Mouse (Mus musculus): Measurements from ENCODE around the gene Naa15. TPM values are rescaled to one million over a fixed set of nuclear protein-coding genes. Genes with fewer than 3 reads are reported as not detected.
"Not testable (repeated sequence)": the region's sequence is repeated elsewhere in the genome, so short reads cannot be mapped to it uniquely, and the experiment has no call there.

Gene Naa15
- polyA plus RNA-seq, 1 experiment from 2014 or later: 57.1 TPM

GRCm38 (mm10) chr3:51413276-51413675 is 1.7 kb upstream of the Naa15 start:
- H3K4me2 ChIP-seq (replicated peaks; ENCODE audit: low read depth, low read length): no peak overlapping the region
- H3K4me3 ChIP-seq (ENCODE audit: low read length): no peak overlapping the region
- H3K36me3 ChIP-seq (ENCODE audit: control insufficient read depth, insufficient read depth, low read length): no peaks in the 10 kb centered on the region
- H3K27ac ChIP-seq (ENCODE audit: low read depth, low read length): no peak overlapping the region
- peaks cover 14% of the 10 kb centered on the region; the same call in 1 of the 2 replicates for H3K4me1 ChIP-seq (ENCODE audit: control insufficient read depth, insufficient read depth, low read length)
- H3K9me3 ChIP-seq (ENCODE audit: control insufficient read depth, low read length): no peaks in the 10 kb centered on the region
- no peak for ATAC-seq (ENCODE audit: low FRiP score, low TSS enrichment)
- H3K27me3 ChIP-seq (ENCODE audit: control insufficient read depth, insufficient read depth, low read length): no peaks in the 10 kb centered on the region
- WGBS: 86% methylated on average over 1 of the region's 1 CpGs
- H3K9ac ChIP-seq (ENCODE audit: low read depth, low read length): no peak overlapping the region

- Histone ChIP-seq H3K4me3 (ENCODE audit: low read length) (peak overlapping the region; percentile 100), H3K9ac (ENCODE audit: low read depth, low read length) (peak overlapping the region; percentile 93), H3K27ac (ENCODE audit: low read depth, low read length) (peak overlapping the region; percentile 93), H3K4me1 (ENCODE audit: control insufficient read depth, insufficient read depth, low read length) (peaks cover 15% of the 10 kb centered on the region; the same call in 1 of the 2 replicates), H3K36me3 (ENCODE audit: control insufficient read depth, insufficient read depth, low read length) (no peaks in the 10 kb centered on the region), H3K4me2 (replicated peaks; ENCODE audit: low read depth, low read length) (peak overlapping the region; percentile 81), H3K9me3 (ENCODE audit: control insufficient read depth, low read length) (no peaks in the 10 kb centered on the region), H3K27me3 (ENCODE audit: control insufficient read depth, insufficient read depth, low read length) (no peaks in the 10 kb centered on the region)
- 0% methylated on average over 17 of the region's 30 CpGs for whole genome bisulfite sequencing
- peak; percentile 67 for ATAC-seq (ENCODE audit: low FRiP score, low TSS enrichment)
Observed at GRCm38 (mm10) chr3:51416073-51416363, 1.1 kb downstream of the Naa15 start.

- under 1% methylated on average over 56 of the region's 68 CpGs for WGBS
- ATAC-seq (ENCODE audit: low FRiP score, low TSS enrichment): peak; percentile 69
- Histone ChIP-seq H3K4me1 (ENCODE audit: control insufficient read depth, insufficient read depth, low read length) (peaks cover 15% of the 10 kb centered on the region; the same call in 1 of the 2 replicates), H3K9ac (ENCODE audit: low read depth, low read length) (peak overlapping the region; percentile 93), H3K27ac (ENCODE audit: low read depth, low read length) (peak overlapping the region; percentile 93), H3K4me2 (replicated peaks; ENCODE audit: low read depth, low read length) (peak overlapping the region; percentile 81), H3K36me3 (ENCODE audit: control insufficient read depth, insufficient read depth, low read length) (no peaks in the 10 kb centered on the region), H3K9me3 (ENCODE audit: control insufficient read depth, low read length) (no peaks in the 10 kb centered on the region), H3K4me3 (ENCODE audit: low read length) (peak overlapping the region; percentile 100), H3K27me3 (ENCODE audit: control insufficient read depth, insufficient read depth, low read length) (no peaks in the 10 kb centered on the region)
Observed at GRCm38 (mm10) chr3:51416364-51417134, 1.6 kb downstream of the Naa15 start.

DNA sequence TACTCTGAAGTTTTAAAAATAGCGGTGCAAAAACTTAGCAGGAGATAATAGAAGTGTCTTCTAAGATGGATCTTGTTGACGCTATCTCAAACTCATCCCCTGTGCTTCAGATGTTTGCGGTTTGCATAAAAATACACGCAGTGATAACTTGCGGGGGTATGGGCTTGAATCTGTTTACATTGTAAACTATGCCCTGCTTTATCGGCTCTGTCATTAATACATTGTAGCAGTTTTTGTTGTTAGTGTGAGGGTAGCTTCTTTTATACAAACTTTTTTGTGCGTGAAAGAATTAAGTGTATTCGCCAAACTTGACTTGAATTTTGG is 2.1 kb downstream of the Naa15 start:
- 9% methylated on average over 8 of the region's 8 CpGs for WGBS
- no peaks in the 10 kb centered on the region for H3K27me3 ChIP-seq (ENCODE audit: control insufficient read depth, insufficient read depth, low read length)
- H3K4me2 ChIP-seq (replicated peaks; ENCODE audit: low read depth, low read length): peak overlapping the region; percentile 81
- H3K4me1 ChIP-seq (ENCODE audit: control insufficient read depth, insufficient read depth, low read length): peaks cover 15% of the 10 kb centered on the region; the same call in 1 of the 2 replicates
- 0 out of 2 replicates have a peak, but pooled peaks cover 2% of the 10 kb centered on the region for H3K36me3 ChIP-seq (ENCODE audit: control insufficient read depth, insufficient read depth, low read length)
- H3K27ac ChIP-seq (ENCODE audit: low read depth, low read length): no peak overlapping the region
- peak overlapping the region; percentile 100 for H3K4me3 ChIP-seq (ENCODE audit: low read length)
- H3K9ac ChIP-seq (ENCODE audit: low read depth, low read length): peak overlapping the region; percentile 93
- no peaks in the 10 kb centered on the region for H3K9me3 ChIP-seq (ENCODE audit: control insufficient read depth, low read length)
- ATAC-seq (ENCODE audit: low FRiP score, low TSS enrichment): no peak

DNA sequence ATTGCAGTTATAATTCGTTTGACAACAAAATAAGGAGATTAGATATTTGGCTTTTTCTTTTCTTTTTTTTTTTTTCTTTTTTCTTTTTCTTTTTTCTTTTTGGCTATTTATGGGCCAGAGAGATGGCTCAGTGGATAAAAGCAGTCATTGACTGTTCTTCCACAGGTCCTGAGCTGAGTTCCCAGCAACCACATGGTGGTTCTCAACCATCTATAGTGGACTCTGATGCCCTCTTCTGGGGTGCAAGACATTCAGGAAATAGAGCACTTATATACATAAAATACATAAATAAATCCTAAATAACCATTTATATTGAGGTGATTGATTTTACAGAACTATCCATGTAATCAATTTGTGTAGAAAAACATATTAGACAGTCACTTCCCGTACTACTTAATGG is 2.5 kb downstream of the Naa15 start:
- Histone ChIP-seq H3K9ac (ENCODE audit: low read depth, low read length) (no peak overlapping the region), H3K4me1 (ENCODE audit: control insufficient read depth, insufficient read depth, low read length) (peaks cover 15% of the 10 kb centered on the region; the same call in 1 of the 2 replicates), H3K36me3 (ENCODE audit: control insufficient read depth, insufficient read depth, low read length) (0 out of 2 replicates have a peak, but pooled peaks cover 2% of the 10 kb centered on the region), H3K4me3 (ENCODE audit: low read length) (peak overlapping the region; percentile 100), H3K27me3 (ENCODE audit: control insufficient read depth, insufficient read depth, low read length) (no peaks in the 10 kb centered on the region), H3K9me3 (ENCODE audit: control insufficient read depth, low read length) (no peaks in the 10 kb centered on the region), H3K27ac (ENCODE audit: low read depth, low read length) (no peak overlapping the region), H3K4me2 (replicated peaks; ENCODE audit: low read depth, low read length) (peak overlapping the region; percentile 81)
- 40% methylated on average over 2 of the region's 2 CpGs for WGBS
- no peak for ATAC-seq (ENCODE audit: low FRiP score, low TSS enrichment)

DNA sequence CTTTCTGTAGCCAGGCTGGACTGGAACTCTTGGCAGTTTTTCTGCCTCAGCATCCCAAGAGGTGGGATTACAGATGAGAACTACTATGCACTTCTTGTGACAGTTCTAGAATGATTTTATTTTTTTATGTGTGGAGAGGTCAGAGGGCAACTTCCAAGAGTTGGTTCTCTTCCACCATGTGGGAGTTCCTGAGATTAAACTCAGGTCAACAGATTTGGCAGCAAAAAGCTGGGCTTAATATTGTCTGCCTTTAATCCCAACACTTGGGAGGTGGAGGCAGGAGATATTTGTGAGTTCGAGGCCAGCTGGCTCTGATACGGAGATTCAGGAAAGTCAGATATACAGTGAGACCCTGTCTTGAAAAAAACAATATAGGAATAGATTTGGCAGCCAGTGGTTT is 3.0 kb downstream of the Naa15 start:
- H3K27me3 ChIP-seq (ENCODE audit: control insufficient read depth, insufficient read depth, low read length): no peaks in the 10 kb centered on the region
- H3K36me3 ChIP-seq (ENCODE audit: control insufficient read depth, insufficient read depth, low read length): 0 out of 2 replicates have a peak, but pooled peaks cover 2% of the 10 kb centered on the region
- no peak overlapping the region; the same call in 1 of the 2 replicates for H3K4me2 ChIP-seq (replicated peaks; ENCODE audit: low read depth, low read length)
- 68% methylated on average over 2 of the region's 2 CpGs for WGBS
- H3K4me1 ChIP-seq (ENCODE audit: control insufficient read depth, insufficient read depth, low read length): peaks cover 15% of the 10 kb centered on the region; the same call in 1 of the 2 replicates
- peak overlapping the region; percentile 100; the same call in 1 of the 2 replicates for H3K4me3 ChIP-seq (ENCODE audit: low read length)
- H3K9ac ChIP-seq (ENCODE audit: low read depth, low read length): no peak overlapping the region
- no peaks in the 10 kb centered on the region for H3K9me3 ChIP-seq (ENCODE audit: control insufficient read depth, low read length)
- H3K27ac ChIP-seq (ENCODE audit: low read depth, low read length): no peak overlapping the region
- no peak for ATAC-seq (ENCODE audit: low FRiP score, low TSS enrichment)

GRCm38 (mm10) chr3:51421921-51422320 is 7.0 kb downstream of the Naa15 start:
- peaks cover 7% of the 10 kb centered on the region; the same call in 1 of the 2 replicates for H3K4me1 ChIP-seq (ENCODE audit: control insufficient read depth, insufficient read depth, low read length)
- no peaks in the 10 kb centered on the region for H3K9me3 ChIP-seq (ENCODE audit: control insufficient read depth, low read length)
- WGBS: 84% methylated on average over 3 of the region's 3 CpGs
- H3K27me3 ChIP-seq (ENCODE audit: control insufficient read depth, insufficient read depth, low read length): no peaks in the 10 kb centered on the region
- no peak overlapping the region for H3K4me2 ChIP-seq (replicated peaks; ENCODE audit: low read depth, low read length)
- no peak overlapping the region for H3K4me3 ChIP-seq (ENCODE audit: low read length)
- 0 out of 2 replicates have a peak, but pooled peaks cover 2% of the 10 kb centered on the region for H3K36me3 ChIP-seq (ENCODE audit: control insufficient read depth, insufficient read depth, low read length)
- H3K9ac ChIP-seq (ENCODE audit: low read depth, low read length): no peak overlapping the region
- no peak for ATAC-seq (ENCODE audit: low FRiP score, low TSS enrichment)
- no peak overlapping the region for H3K27ac ChIP-seq (ENCODE audit: low read depth, low read length)

- no peaks in the 10 kb centered on the region for H3K9me3 ChIP-seq (ENCODE audit: control insufficient read depth, low read length)
- H3K9ac ChIP-seq (ENCODE audit: low read depth, low read length): no peak overlapping the region
- ATAC-seq (ENCODE audit: low FRiP score, low TSS enrichment): no peak
- no peak overlapping the region for H3K27ac ChIP-seq (ENCODE audit: low read depth, low read length)
- H3K4me3 ChIP-seq (ENCODE audit: low read length): no peak overlapping the region
- no peak overlapping the region for H3K4me2 ChIP-seq (replicated peaks; ENCODE audit: low read depth, low read length)
- no peaks in the 10 kb centered on the region for H3K4me1 ChIP-seq (ENCODE audit: control insufficient read depth, insufficient read depth, low read length)
- no peaks in the 10 kb centered on the region for H3K27me3 ChIP-seq (ENCODE audit: control insufficient read depth, insufficient read depth, low read length)
- 0 out of 2 replicates have a peak, but pooled peaks cover 2% of the 10 kb centered on the region for H3K36me3 ChIP-seq (ENCODE audit: control insufficient read depth, insufficient read depth, low read length)
Observed at GRCm38 (mm10) chr3:51425394-51425793, 10.4 kb downstream of the Naa15 start.

GRCm38 (mm10) chr3:51434364-51434763 is 19.4 kb downstream of the Naa15 start:
- H3K4me3 ChIP-seq (ENCODE audit: low read length); ATAC-seq (ENCODE audit: low FRiP score, low TSS enrichment); H3K36me3 ChIP-seq (ENCODE audit: control insufficient read depth, insufficient read depth, low read length); H3K9ac ChIP-seq (ENCODE audit: low read depth, low read length); H3K4me1 ChIP-seq (ENCODE audit: control insufficient read depth, insufficient read depth, low read length); H3K27ac ChIP-seq (ENCODE audit: low read depth, low read length); H3K4me2 ChIP-seq (replicated peaks; ENCODE audit: low read depth, low read length); H3K27me3 ChIP-seq (ENCODE audit: control insufficient read depth, insufficient read depth, low read length); H3K9me3 ChIP-seq (ENCODE audit: control insufficient read depth, low read length): not testable (repeated sequence)
- WGBS: 89% methylated on average over 5 of the region's 5 CpGs
